Mouse (Mus musculus) olfactory bulb, adult 2 months (tissue): ENCODE results near the gene S100b. TPM values are rescaled to one million over a fixed set of nuclear protein-coding genes. Genes with fewer than 3 reads are reported as not detected.

Source experiments
- H3K27ac ChIP-seq: fragments of 200-500 bp; 2 replicates; pipeline ENCODE4 v1.5.1; 2012; ENCODE audit warnings: low read depth, low read length; ENCODE audit not compliant: insufficient read depth
- H3K4me1 ChIP-seq: fragments of 200-500 bp; 2 replicates; pipeline ENCODE4 v1.6.1; 2012; ENCODE audit warnings: low read length; ENCODE audit not compliant: control insufficient read depth, insufficient read depth
- H3K4me3 ChIP-seq: fragments of 200-500 bp; 2 replicates; pipeline ENCODE4 v1.5.1; 2012; ENCODE audit warnings: mild to moderate bottlenecking, low read depth, low read length, moderate library complexity; ENCODE audit not compliant: insufficient read depth
- CTCF ChIP-seq: fragments of 200-500 bp; IDR thresholded peaks from 2 replicates; pipeline ENCODE4 v1.5.1; 2012; ENCODE audit warnings: low read depth, mild to moderate bottlenecking, low read length, moderate library complexity; ENCODE audit not compliant: insufficient read depth
- POLR2A ChIP-seq: fragments of 200-500 bp; IDR thresholded peaks from 2 replicates; pipeline ENCODE4 v1.6.1; 2012; ENCODE audit warnings: mild to moderate bottlenecking, low read depth, low read length, moderate library complexity; ENCODE audit not compliant: insufficient read depth
- WGBS: fragments of 180-500 bp; shearing (Covaris S2); methylation state at CpG from one replicate; pipeline ENCODE4 v1.1.7; 2018; 5-methylcytosine and 5-hydroxymethylcytosine counted together
- polyA plus RNA-seq: library from polyadenylated mRNA; stranded (reverse); fragments of >200 nt; gene quantifications from 2 replicates; pipeline ENCODE4 v1.2.4, GENCODE M21; 2012; ENCODE audit warnings: low replicate concordance; ENCODE audit not compliant: missing spikeins, insufficient read depth, insufficient read length

Gene S100b
- polyA plus RNA-seq, 1 experiment, result 277 TPM

- TF ChIP-seq POLR2A (no peak), CTCF (no peak)
- 84% methylated on average over 1 of the region's 1 CpGs for WGBS
- H3K4me3 ChIP-seq, result no peak overlapping the region
- no peak overlapping the region for H3K27ac ChIP-seq
- no peaks in the 10 kb centered on the region for H3K4me1 ChIP-seq
Observed at GRCm38 (mm10) chr10:76229627-76230026, 24.0 kb upstream of the S100b start.

GRCm38 (mm10) chr10:76237341-76238225 lies 16.1 kb upstream of the S100b start, which contains the start of gene Prmt2:
TSS of gene Prmt2 (minus strand) at chr10:76237865.
- Histone ChIP-seq H3K27ac (peak within 1 kb of the TSS; percentile 16; the same call in 1 of the 2 replicates), H3K4me3 (peak within 1 kb of the TSS; percentile 93), H3K4me1 (peaks cover 6% of the 10 kb centered on the region; the same call in 1 of the 2 replicates)
- under 1% methylated on average over 47 of the region's 47 CpGs for WGBS
- TF ChIP-seq CTCF, result no peak
- TF ChIP-seq POLR2A, result peak; percentile 64; the same call in 1 of the 2 replicates

GRCm38 (mm10) chr10:76239401-76239800 lies 14.3 kb upstream of the S100b start:
- Histone ChIP-seq H3K4me1 (peaks cover 6% of the 10 kb centered on the region; the same call in 1 of the 2 replicates), H3K4me3 (no peak overlapping the region), H3K27ac (no peak overlapping the region)
- 83% methylated on average over 4 of the region's 4 CpGs for WGBS
- TF ChIP-seq POLR2A, result no peak

- 76% methylated on average over 2 of the region's 2 CpGs for WGBS
- no peaks in the 10 kb centered on the region; the same call in 1 of the 2 replicates for H3K4me1 ChIP-seq
- TF ChIP-seq CTCF (no peak), POLR2A (no peak)
- H3K27ac ChIP-seq, result no peak overlapping the region
- H3K4me3 ChIP-seq, result no peak overlapping the region
Observed at GRCm38 (mm10) chr10:76245106-76245505, 8.5 kb upstream of the S100b start.

- TF ChIP-seq CTCF (no peak), POLR2A (no peak)
- no peaks in the 10 kb centered on the region; the same call in 1 of the 2 replicates for H3K4me1 ChIP-seq
- H3K27ac ChIP-seq, result no peak overlapping the region
- H3K4me3 ChIP-seq, result no peak overlapping the region
- WGBS, result 36% methylated on average over 4 of the region's 4 CpGs
Observed at GRCm38 (mm10) chr10:76246601-76247000, 7.1 kb upstream of the S100b start.

GRCm38 (mm10) chr10:76247960-76248646 lies 5.5 kb upstream of the S100b start:
- TF ChIP-seq POLR2A (no peak), CTCF (no peak)
- Histone ChIP-seq H3K4me1 (no peaks in the 10 kb centered on the region; the same call in 1 of the 2 replicates), H3K4me3 (no peak overlapping the region), H3K27ac (0 out of 2 replicates have a peak overlapping the region, but pooled peaks have one; percentile 6)
- WGBS, result 32% methylated on average over 21 of the region's 21 CpGs

GRCm38 (mm10) chr10:76248647-76248968 lies 5.0 kb upstream of the S100b start:
- H3K4me1 ChIP-seq, result peaks cover 2% of the 10 kb centered on the region; the same call in 1 of the 2 replicates
- 45% methylated on average over 5 of the region's 5 CpGs for WGBS
- TF ChIP-seq POLR2A (no peak), CTCF (no peak)
- H3K4me3 ChIP-seq, result no peak overlapping the region
- H3K27ac ChIP-seq, result 0 out of 2 replicates have a peak overlapping the region, but pooled peaks have one; percentile 6

GRCm38 (mm10) chr10:76250870-76251269 lies 2.8 kb upstream of the S100b start:
- Histone ChIP-seq H3K27ac (no peak overlapping the region), H3K4me1 (peaks cover 2% of the 10 kb centered on the region; the same call in 1 of the 2 replicates), H3K4me3 (no peak overlapping the region)
- WGBS, result 52% methylated on average over 7 of the region's 7 CpGs
- TF ChIP-seq CTCF, result no peak
- TF ChIP-seq POLR2A, result no peak

GRCm38 (mm10) chr10:76253079-76253478 lies 574 bp upstream of the S100b start:
- H3K4me1 ChIP-seq, result 0 out of 2 replicates have a peak, but pooled peaks cover 2% of the 10 kb centered on the region
- no peak for TF ChIP-seq POLR2A
- no peak for TF ChIP-seq CTCF
- H3K27ac ChIP-seq, result no peak overlapping the region
- no peak overlapping the region for H3K4me3 ChIP-seq
- 96% methylated on average over 1 of the region's 1 CpGs for WGBS
